Mouse (Mus musculus): ENCODE measurements at regions not wholly inside any gene's neighbourhood (a gene's known extent, or its start where the extent isn't known, plus 50 kb on each side); places are given as distances from the start of the nearest gene placed in this dataset.

- no peak for DNase-seq (ENCODE audit: low spot score)
Observed at GRCm38 (mm10) chr4:62890588-62891580, 74.5 kb upstream of the Zfp618 start.

- DNase-seq (ENCODE audit: low spot score): no peak
Observed at GRCm38 (mm10) chr4:62912891-62913290, 52.5 kb upstream of the Zfp618 start.
